Mouse (Mus musculus) liver, embryonic 14.5 days (tissue): Measurements from ENCODE around the gene Robo1.

Source experiments
- CTCF ChIP-seq: IDR thresholded peaks from 2 replicates; pipeline ENCODE4 v1.5.1; 2016; ENCODE audit warnings: antibody characterized with exemption, low read depth, control low read depth
- EP300 ChIP-seq: IDR thresholded peaks from 2 replicates; pipeline ENCODE4 v1.6.1; 2016; ENCODE audit warnings: antibody characterized with exemption, low read depth

DNA sequence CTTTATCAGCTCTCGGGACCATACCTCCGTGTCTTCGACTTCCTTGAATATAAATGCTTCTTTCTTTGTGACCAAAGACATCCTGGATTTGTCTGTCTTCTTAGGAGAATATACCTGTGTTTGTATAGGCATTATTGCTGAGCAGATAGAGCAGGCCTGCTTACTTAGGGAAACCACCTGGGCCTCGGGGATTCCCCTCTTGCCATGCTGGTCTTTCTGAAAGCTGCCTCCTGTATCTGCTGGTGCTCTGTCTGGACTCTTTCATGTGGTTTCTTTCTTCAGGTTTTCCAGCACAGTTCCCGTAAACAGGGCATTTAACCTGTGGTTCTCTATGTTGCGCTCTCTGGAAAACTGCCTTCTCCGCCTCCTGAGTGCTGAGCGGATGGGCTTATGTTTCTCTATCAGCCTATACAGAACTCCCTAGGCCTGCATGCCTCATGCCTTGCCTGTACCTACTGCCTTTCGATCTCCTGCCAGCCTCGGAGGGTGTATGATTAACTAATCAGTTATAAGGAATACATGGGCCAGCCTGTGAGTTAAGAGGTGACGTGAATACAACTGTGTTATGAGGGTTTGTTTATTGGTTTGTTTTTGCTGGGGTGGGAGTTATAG is 370.9 kb downstream of the Robo1 start:
- TF ChIP-seq CTCF (no peak), EP300 (no peak)
